Mouse (Mus musculus) liver, embryonic 13.5 days (tissue): ENCODE results near the gene Nit1. TPM values are rescaled to one million over a fixed set of nuclear protein-coding genes. Genes with fewer than 3 reads are reported as not detected.
A peak's percentile ranks its signal among the peaks of the same experiment; 100 is the strongest.

Source experiments
- ATAC-seq: fragments of 200-750 bp; cut with Nextera tagmentation; 2 replicates; pipeline ENCODE4 v1.8.0; 2017; ENCODE audit warnings: low read depth, mild to moderate bottlenecking, moderate number of reproducible peaks, moderate library complexity
- DNase-seq: peaks from one replicate; pipeline ENCODE4 v3.0.0; 2022
- H3K27ac ChIP-seq: fragments of 300-500 bp; sonication (generic); 2 replicates; pipeline ENCODE4 v1.5.1; 2015; ENCODE audit warnings: moderate library complexity, mild to moderate bottlenecking, inconsistent platforms
- H3K27me3 ChIP-seq: fragments of 300-500 bp; sonication (generic); 2 replicates; pipeline ENCODE4 v1.6.1; 2015; ENCODE audit warnings: mild to moderate bottlenecking, inconsistent platforms
- H3K36me3 ChIP-seq: fragments of 300-500 bp; sonication (generic); 2 replicates; pipeline ENCODE4 v1.6.1; 2015; ENCODE audit warnings: mild to moderate bottlenecking, inconsistent platforms
- H3K4me1 ChIP-seq: fragments of 300-500 bp; sonication (generic); replicated peaks from 2 replicates; pipeline ENCODE4 v1.6.1; 2015; ENCODE audit warnings: inconsistent platforms
- H3K4me2 ChIP-seq: fragments of 300-500 bp; sonication (generic); 2 replicates; pipeline ENCODE4 v1.6.1; 2015; ENCODE audit warnings: inconsistent platforms, mild to moderate bottlenecking, moderate library complexity
- H3K4me3 ChIP-seq: fragments of 300-500 bp; sonication (generic); replicated peaks from 2 replicates; pipeline ENCODE4 v1.5.1; 2015; ENCODE audit warnings: mild to moderate bottlenecking, inconsistent platforms
- H3K9ac ChIP-seq: fragments of 300-500 bp; sonication (generic); 2 replicates; pipeline ENCODE4 v1.6.1; 2015; ENCODE audit warnings: mild to moderate bottlenecking, inconsistent platforms
- H3K9me3 ChIP-seq: fragments of 300-500 bp; sonication (generic); replicated peaks from 2 replicates; pipeline ENCODE4 v1.6.1; 2016; ENCODE audit warnings: inconsistent platforms
- WGBS: fragments of 180-500 bp; shearing (Covaris S2); methylation state at CpG from one replicate; pipeline ENCODE4 v1.1.7; 2015; ENCODE audit not compliant: insufficient replicate concordance; 5-methylcytosine and 5-hydroxymethylcytosine counted together
- polyA plus RNA-seq: library from polyadenylated mRNA; unstranded; fragments of >200 nt; fragmentation: Nextera tagmentation; extraction: Ambion mirVana; gene quantifications from 2 replicates; pipeline ENCODE4 v1.2.1, GENCODE M21; 2015

Gene Nit1
- polyA plus RNA-seq, 1 experiment from 2014 or later = 24.1 TPM

DNA sequence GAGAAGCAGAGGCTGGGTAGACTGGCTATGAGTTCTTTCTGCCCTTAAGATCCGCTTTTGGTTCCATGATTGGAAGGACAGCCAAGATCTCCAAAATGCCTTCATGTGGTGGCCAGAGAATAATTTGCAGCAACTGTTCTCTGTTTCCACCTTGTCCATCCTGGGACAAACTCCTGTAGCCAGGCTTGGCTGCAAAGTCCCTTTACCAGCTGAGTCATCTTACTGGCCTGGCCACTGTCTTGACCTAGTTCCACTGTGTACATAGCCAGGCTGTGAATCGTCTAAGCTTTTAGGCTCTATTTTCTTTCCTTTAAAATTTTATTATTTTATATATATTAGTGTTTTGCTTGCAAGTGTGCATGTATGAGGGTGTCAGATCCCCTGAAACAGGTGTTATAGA lies 3.8 kb upstream of the Nit1 start:
- WGBS = 67% methylated on average over 2 of the region's 2 CpGs
- H3K4me1 ChIP-seq = peaks cover 66% of the 10 kb centered on the region
- ATAC-seq (no peak), DNase-seq (no peak)
- no peak overlapping the region for H3K4me2 ChIP-seq
- no peak overlapping the region for H3K9ac ChIP-seq
- peaks cover 7% of the 10 kb centered on the region for H3K9me3 ChIP-seq
- no peaks in the 10 kb centered on the region for H3K27me3 ChIP-seq
- no peak overlapping the region for H3K4me3 ChIP-seq
- H3K36me3 ChIP-seq = peaks cover 3% of the 10 kb centered on the region; the same call in 1 of the 2 replicates
- H3K27ac ChIP-seq = no peak overlapping the region

- WGBS = 78% methylated on average over 3 of the region's 3 CpGs
- ATAC-seq (no peak), DNase-seq (no peak)
- H3K36me3 ChIP-seq = peaks cover 3% of the 10 kb centered on the region; the same call in 1 of the 2 replicates
- no peak overlapping the region for H3K4me2 ChIP-seq
- no peak overlapping the region for H3K4me3 ChIP-seq
- peaks cover 7% of the 10 kb centered on the region for H3K9me3 ChIP-seq
- no peaks in the 10 kb centered on the region for H3K27me3 ChIP-seq
- H3K9ac ChIP-seq = no peak overlapping the region
- no peak overlapping the region for H3K27ac ChIP-seq
- H3K4me1 ChIP-seq = peaks cover 70% of the 10 kb centered on the region
Observed at GRCm38 (mm10) chr1:171348665-171349064, 3.2 kb upstream of the Nit1 start.

DNA sequence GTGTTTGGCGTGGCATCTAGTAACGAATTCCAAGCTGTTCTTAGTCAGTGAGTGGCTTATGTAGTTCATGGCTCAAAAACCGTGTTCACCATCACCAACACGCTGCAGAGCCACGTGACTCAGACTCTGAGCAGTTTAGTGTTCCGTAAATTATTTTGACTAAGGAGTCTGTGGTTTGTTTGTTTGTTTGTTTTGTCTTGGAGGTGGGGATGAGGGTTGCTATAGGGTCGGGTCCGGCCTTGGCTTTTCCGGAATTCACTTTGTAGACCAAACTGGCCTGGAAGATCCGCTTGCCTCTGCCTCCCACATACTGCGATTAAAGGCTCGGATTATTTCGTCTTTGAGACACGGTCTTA lies 627 bp upstream of the Nit1 start:
- ATAC-seq (0 out of 2 replicates have a peak, but pooled peaks have one; percentile 8), DNase-seq (no peak)
- H3K9me3 ChIP-seq = peaks cover 7% of the 10 kb centered on the region
- peaks cover 29% of the 10 kb centered on the region for H3K36me3 ChIP-seq
- peak overlapping the region; percentile 72 for H3K27ac ChIP-seq
- H3K9ac ChIP-seq = peak overlapping the region; percentile 90
- peak overlapping the region; percentile 81 for H3K4me3 ChIP-seq
- H3K27me3 ChIP-seq = no peaks in the 10 kb centered on the region
- peaks cover 55% of the 10 kb centered on the region for H3K4me1 ChIP-seq
- WGBS = under 1% methylated on average over 14 of the region's 14 CpGs
- peak overlapping the region; percentile 86 for H3K4me2 ChIP-seq

GRCm38 (mm10) chr1:171344715-171345114 lies 731 bp downstream of the Nit1 start:
- WGBS = 64% methylated on average over 9 of the region's 9 CpGs

DNA sequence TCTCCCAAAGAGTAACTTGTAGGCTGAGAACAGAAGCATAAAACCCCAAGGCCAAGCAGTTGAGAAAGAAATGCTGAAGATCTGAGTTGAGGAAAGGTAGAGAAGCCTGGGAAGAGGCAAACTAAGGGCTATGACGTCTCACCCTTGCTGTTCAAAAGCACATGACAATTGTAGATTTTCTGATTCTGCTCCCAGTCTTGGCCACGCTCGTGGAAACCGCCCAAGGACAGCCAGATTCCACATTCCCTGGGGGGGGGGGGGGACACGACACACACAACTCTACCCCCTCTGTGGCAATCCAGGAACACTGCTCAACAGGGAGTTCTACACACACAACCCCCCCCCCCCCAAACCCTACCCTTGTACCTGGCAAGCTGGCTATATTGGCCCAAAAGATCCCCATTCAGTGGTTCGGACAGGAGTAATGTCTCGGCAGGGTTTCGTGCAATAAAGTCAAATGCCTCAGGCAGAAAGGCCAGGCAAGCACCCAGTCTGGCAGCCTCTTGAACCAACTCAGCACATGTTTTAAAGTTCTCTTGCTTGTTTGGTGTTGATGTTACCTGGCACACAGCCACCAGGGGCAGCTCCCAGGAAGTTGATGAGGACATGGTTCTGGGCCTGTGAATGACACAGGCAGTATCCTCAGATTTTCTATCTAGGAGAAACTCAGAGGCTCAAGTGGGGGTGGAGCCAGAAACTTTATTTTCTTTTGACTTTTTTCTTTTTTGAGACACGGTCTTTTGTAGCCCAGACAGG lies 1.3 kb downstream of the Nit1 start:
- ATAC-seq (no peak), DNase-seq (no peak)
- Histone ChIP-seq H3K4me2 (peak overlapping the region; percentile 86), H3K4me3 (peak overlapping the region; percentile 81), H3K9me3 (peaks cover 7% of the 10 kb centered on the region), H3K4me1 (peaks cover 47% of the 10 kb centered on the region), H3K9ac (peak overlapping the region; percentile 90; the same call in 1 of the 2 replicates), H3K36me3 (peaks cover 49% of the 10 kb centered on the region), H3K27ac (0 out of 2 replicates have a peak overlapping the region, but pooled peaks have one; percentile 76), H3K27me3 (no peaks in the 10 kb centered on the region)
- WGBS = 80% methylated on average over 8 of the region's 9 CpGs

More at GRCm38 (mm10) chr1:171344715-171345114, 731 bp downstream of the Nit1 start:
- peak overlapping the region; percentile 86 for H3K4me2 ChIP-seq
- H3K4me1 ChIP-seq = peaks cover 52% of the 10 kb centered on the region
- peak overlapping the region; percentile 81 for H3K4me3 ChIP-seq
- no peak for ATAC-seq
- H3K27ac ChIP-seq = peak overlapping the region; percentile 76
- peaks cover 43% of the 10 kb centered on the region for H3K36me3 ChIP-seq
- peak overlapping the region; percentile 90 for H3K9ac ChIP-seq
- H3K27me3 ChIP-seq = no peaks in the 10 kb centered on the region
- H3K9me3 ChIP-seq = peaks cover 7% of the 10 kb centered on the region
- no peak for DNase-seq

GRCm38 (mm10) chr1:171342262-171343207 lies 2.9 kb downstream of the Nit1 start:
- no peak for DNase-seq
- ATAC-seq = no peak
- no peak overlapping the region for H3K9ac ChIP-seq
- no peak overlapping the region for H3K4me3 ChIP-seq
- peaks cover 7% of the 10 kb centered on the region for H3K9me3 ChIP-seq
- peaks cover 33% of the 10 kb centered on the region for H3K4me1 ChIP-seq
- 90% methylated on average over 16 of the region's 16 CpGs for WGBS
- no peak overlapping the region for H3K4me2 ChIP-seq
- H3K27ac ChIP-seq = no peak overlapping the region
- H3K36me3 ChIP-seq = peaks cover 65% of the 10 kb centered on the region
- H3K27me3 ChIP-seq = no peaks in the 10 kb centered on the region

GRCm38 (mm10) chr1:171330216-171330560 lies 15.3 kb downstream of the Nit1 start:
- Histone ChIP-seq H3K9ac (peak overlapping the region; percentile 95), H3K9me3 (no peaks in the 10 kb centered on the region), H3K36me3 (peaks cover 25% of the 10 kb centered on the region; the same call in 1 of the 2 replicates), H3K4me3 (peak overlapping the region; percentile 92), H3K4me1 (peaks cover 56% of the 10 kb centered on the region), H3K27me3 (no peaks in the 10 kb centered on the region), H3K4me2 (peak overlapping the region; percentile 87), H3K27ac (peak overlapping the region; percentile 95)
- 2% methylated on average over 4 of the region's 4 CpGs for WGBS
- ATAC-seq (no peak), DNase-seq (no peak)

GRCm38 (mm10) chr1:171329433-171330215 lies 15.8 kb downstream of the Nit1 start:
- Histone ChIP-seq H3K9me3 (no peaks in the 10 kb centered on the region), H3K36me3 (peaks cover 23% of the 10 kb centered on the region; the same call in 1 of the 2 replicates), H3K27me3 (no peaks in the 10 kb centered on the region), H3K4me3 (peak overlapping the region; percentile 92), H3K4me1 (peaks cover 52% of the 10 kb centered on the region), H3K4me2 (peak overlapping the region; percentile 87), H3K9ac (peak overlapping the region; percentile 95), H3K27ac (peak overlapping the region; percentile 95)
- WGBS = under 1% methylated on average over 60 of the region's 61 CpGs
- ATAC-seq (peak; percentile 42; the same call in 1 of the 2 replicates), DNase-seq (no peak)

- peak; percentile 86 for ATAC-seq
- Histone ChIP-seq H3K9me3 (no peaks in the 10 kb centered on the region), H3K4me2 (peak within 1 kb of the TSS; percentile 87), H3K27ac (peak within 1 kb of the TSS; percentile 95), H3K4me1 (peaks cover 48% of the 10 kb centered on the region), H3K36me3 (peaks cover 16% of the 10 kb centered on the region; the same call in 1 of the 2 replicates), H3K9ac (peak within 1 kb of the TSS; percentile 95), H3K27me3 (no peaks in the 10 kb centered on the region), H3K4me3 (peak within 1 kb of the TSS; percentile 92)
- peak; percentile 80 for DNase-seq
- WGBS = under 1% methylated on average over 48 of the region's 48 CpGs
Observed at GRCm38 (mm10) chr1:171328839-171329432, 16.5 kb downstream of the Nit1 start, which contains the start of gene Dedd. TSS of gene Dedd (plus strand) at chr1:171329145.

- Histone ChIP-seq H3K4me2 (peak overlapping the region; percentile 87), H3K4me3 (peak overlapping the region; percentile 92), H3K27me3 (no peaks in the 10 kb centered on the region), H3K27ac (peak overlapping the region; percentile 95), H3K4me1 (peaks cover 43% of the 10 kb centered on the region), H3K9ac (peak overlapping the region; percentile 95), H3K36me3 (peaks cover 10% of the 10 kb centered on the region; the same call in 1 of the 2 replicates), H3K9me3 (no peaks in the 10 kb centered on the region)
- DNase-seq (no peak), ATAC-seq (no peak)
- WGBS = 30% methylated on average over 9 of the region's 9 CpGs
Observed at GRCm38 (mm10) chr1:171328244-171328643, 17.2 kb downstream of the Nit1 start.
